Mouse (Mus musculus) adrenal gland, postnatal 14 days (tissue): ENCODE measurements around the gene Faiml. TPM values are rescaled to one million over a fixed set of nuclear protein-coding genes. Genes with fewer than 3 reads are reported as not detected.

Experiments used
- DNase-seq: peaks from one replicate; pipeline ENCODE4 v3.0.0; 2021; ENCODE audit warnings: mixed read lengths
- long read RNA-seq, 2 experiments: library from polyadenylated mRNA; stranded (forward); transcript quantifications; one replicate each; pipeline ENCODE4 v2.0.0; 2021
- total RNA-seq: library from RNA; stranded (reverse); gene quantifications from 2 replicates; pipeline ENCODE4 v1.2.3, GENCODE M21; 2021

Faiml gene
- total RNA-seq = not detected in 2 replicates
- long read RNA-seq, experiment 1 = 0 reads
- long read RNA-seq, experiment 2 = 0 reads

GRCm38 (mm10) chr9:99237139-99237538 is at the start of gene Faiml:
Gene Faiml, minus strand, starts transcription at chr9:99237239.
- DNase-seq = no peak

DNA sequence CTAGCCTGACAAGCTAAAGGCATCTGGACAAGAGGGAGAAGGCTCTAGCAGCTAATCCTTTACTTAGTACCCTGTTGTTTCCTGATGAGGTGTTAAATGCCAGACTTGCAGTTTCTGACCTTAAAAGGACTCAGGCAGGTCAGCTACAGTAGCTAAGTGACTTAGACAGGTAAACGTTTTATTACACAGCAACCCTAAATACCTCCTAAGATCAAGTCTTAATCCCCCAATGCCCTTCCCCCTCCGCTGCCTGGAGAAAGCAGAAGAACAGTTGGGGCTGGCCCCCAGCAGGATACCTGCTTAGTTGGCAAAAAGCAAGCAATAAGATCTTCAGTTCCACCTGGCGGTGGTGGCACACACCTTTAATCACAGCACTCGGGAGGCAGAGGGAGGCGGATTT is 21.9 kb upstream of the Faiml start:
- no peak for DNase-seq

DNA sequence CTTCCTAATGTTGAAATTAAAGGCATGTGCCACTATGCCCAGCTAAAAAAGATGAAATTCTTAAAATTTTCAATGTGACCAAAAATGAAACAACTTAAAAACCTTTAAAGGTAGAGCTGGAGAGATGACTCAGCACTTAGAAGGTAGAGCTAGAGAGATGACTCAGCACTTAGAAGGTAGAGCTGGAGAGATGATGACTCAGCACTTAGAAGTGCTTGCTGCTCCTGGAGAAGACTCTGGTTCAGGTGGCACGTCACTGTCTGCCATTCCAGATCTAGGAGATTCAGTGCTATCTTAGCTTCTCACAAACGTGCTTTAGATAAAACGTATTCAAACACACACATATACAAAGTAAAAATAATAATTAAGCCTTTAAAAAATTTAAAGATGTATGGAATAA is 19.8 kb upstream of the Faiml start:
- no peak for DNase-seq

DNA sequence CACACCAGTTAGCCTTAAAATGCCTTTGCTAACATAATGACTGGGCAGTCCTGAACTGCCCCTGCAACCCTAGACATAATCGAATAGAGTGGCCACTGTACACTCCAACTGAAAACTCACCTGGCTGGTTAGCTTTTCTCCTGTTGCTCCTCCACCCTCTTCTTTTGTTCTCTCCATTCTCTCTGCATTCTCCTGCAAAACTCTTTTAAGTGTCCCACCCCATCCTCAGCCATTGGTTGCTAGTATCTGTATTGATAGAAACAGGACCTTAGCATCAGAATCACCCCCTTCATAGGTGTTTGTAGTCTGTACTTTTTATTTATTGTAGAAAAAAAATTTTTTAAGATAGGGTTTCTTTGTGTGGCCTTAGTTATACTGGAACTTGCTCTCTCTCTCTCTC is 19.2 kb upstream of the Faiml start:
- DNase-seq = no peak

GRCm38 (mm10) chr9:99253861-99254260 is 16.8 kb upstream of the Faiml start:
- no peak for DNase-seq

- DNase-seq = no peak
These were observed 11.9 kb upstream of the Faiml start for GRCm38 (mm10) chr9:99248906-99249305.

DNA sequence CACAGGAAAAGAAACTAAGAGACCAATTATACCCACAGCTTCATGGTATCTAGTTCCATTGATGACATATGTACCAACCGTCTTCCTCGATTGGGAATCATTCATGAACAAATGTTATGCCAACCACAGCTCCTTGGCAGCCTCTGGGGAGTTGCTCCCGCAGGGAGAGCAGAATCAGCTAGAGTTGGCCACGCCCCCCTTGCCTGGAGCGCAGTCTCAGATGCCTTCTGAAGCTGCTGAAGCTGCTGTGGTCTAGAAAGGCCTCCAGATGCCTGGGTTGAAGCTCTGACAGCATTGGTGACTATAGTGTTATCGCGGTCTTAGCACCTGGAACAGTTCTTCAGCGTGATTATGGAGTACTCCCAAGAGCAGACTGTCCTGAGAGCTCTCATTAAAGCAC is 11.3 kb upstream of the Faiml start:
- DNase-seq = peak; percentile 15

- no peak for DNase-seq
These were observed 6.9 kb upstream of the Faiml start for GRCm38 (mm10) chr9:99243895-99244293.

DNA sequence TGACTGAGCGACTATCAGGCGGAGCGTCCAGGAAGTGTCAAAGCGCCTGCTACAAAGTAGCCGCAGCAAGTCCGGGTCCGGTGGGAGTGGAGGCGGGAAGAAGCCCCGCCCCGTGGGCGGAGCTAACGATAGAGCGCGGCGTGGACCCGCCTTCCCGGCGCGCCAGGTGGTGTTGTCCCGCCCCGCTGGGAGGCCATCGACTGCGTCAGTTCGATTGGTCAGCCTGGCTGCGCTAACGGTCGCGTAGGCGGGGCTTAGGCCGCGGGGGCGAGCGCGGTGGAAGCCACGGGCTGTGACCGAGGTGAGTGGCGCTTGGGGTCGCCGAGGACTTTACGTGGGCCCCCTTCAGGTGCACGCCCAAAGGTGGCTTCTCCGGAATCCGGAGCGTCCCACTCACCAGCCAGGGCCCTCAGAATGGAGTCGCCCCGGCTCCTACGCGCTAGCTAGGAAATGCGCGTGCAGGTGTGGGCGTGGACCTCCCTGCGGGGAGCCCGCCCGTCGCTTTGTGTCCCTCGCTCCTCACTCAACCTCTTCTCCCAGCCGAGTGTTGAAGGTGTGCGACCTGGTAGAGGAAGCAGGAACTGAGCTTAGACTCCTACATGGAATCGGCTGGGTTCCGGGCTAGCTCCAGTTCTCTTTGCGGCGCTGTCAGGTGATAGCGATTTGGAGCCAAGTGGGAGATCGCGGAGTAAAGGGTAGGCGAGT is 6.3 kb upstream of the Faiml start, which contains the start of gene Cep70:
Cep70 (plus strand) TSS at position 178 of the 705 bp plus-strand sequence.
- peak; percentile 98 for DNase-seq

DNA sequence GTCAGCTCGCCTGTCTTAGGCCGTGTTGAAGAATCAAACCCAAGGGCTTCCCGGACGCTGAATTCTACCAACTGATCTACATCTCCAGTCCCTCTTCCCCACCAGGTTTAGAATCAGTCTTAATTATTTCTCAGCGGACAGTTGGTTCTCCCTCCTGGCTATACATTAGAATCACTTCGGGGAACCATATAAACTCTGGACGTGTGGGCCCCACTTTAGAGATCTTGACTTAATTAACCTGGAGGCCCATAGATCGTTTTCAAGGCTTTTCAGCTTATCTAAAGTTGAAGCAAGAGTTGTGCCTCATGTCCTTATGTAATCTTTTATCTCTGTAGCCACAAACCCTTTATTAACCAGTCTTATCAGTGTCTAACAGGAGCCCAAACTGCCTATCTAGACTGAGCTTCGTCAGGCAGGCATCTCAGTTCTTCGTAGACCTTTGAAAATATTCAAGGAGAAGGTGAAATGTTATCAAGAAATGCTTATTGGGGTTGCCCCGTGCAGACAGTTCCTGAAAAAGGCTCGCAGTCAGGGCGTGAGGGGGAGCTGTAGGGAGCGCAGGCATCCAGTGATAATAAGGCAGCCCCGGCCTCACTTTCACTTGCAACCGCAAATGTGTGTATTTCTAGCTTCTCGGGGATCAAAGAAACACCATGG is 5.6 kb upstream of the Faiml start:
- DNase-seq = peak; percentile 6

DNA sequence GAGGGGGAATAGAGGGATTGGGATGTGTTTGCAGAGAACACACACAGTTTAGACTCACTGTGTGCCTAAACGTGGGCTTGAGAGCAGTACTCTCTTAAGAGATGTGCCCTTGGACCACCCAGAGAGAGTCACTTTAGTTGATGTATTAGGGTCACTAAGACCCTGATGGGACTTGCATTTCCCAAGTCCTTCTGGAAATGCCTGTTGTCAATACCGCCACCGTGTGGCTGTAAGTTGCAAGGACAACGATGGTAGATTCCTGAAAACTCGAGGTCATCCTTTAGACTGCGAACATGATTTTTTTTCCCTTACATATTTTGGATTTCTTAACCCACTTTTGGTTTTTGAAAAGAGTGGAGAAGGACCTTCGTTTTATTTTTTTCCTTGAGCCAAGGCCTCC is 5.0 kb upstream of the Faiml start:
- peak; percentile 74 for DNase-seq

DNA sequence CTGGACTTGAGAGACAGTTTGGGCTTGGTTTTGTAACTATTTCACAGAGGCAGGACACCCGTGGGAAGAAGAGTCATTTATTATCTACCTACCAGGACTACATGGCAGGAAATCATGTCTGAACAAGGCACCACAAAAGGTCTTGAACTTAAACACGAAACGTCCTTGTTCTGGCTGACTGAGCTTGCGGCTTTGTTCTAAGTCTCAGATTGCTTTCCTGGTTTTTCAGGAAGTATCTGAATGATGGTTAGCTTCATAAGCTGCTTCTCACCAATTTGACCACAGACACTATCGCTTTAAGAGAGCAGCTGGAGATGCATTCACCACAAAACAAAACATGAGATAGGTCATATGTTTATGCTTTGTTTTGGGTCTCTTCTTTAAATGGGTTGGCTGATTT is 3.5 kb upstream of the Faiml start:
- no peak for DNase-seq

- DNase-seq = peak; percentile 31
These were observed 2.2 kb upstream of the Faiml start for GRCm38 (mm10) chr9:99239256-99239655.

GRCm38 (mm10) chr9:99238276-99238675 is 1.2 kb upstream of the Faiml start:
- peak; percentile 22 for DNase-seq

DNA sequence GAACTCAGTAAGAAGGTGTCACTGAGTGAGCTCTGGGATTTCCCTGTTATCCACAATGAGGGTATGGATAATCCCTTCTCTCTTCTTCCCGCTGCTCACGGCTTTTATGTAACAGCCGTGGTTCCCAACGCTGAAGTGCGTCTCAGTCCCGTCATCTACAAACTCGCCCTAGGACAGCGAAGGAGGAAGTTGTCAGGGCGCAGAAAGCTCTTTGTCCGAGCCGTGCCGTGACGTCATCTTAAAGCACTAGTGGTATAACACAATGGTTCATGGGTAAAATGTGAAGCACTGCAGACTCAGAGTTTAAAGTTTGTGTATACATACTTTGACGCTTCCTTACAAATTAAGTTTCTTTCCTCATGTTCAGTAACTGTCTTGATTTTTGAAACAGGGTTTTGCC is 7.6 kb downstream of the Faiml start:
- no peak for DNase-seq

- no peak for DNase-seq
These were observed 12.5 kb downstream of the Faiml start for GRCm38 (mm10) chr9:99224583-99224982.

DNA sequence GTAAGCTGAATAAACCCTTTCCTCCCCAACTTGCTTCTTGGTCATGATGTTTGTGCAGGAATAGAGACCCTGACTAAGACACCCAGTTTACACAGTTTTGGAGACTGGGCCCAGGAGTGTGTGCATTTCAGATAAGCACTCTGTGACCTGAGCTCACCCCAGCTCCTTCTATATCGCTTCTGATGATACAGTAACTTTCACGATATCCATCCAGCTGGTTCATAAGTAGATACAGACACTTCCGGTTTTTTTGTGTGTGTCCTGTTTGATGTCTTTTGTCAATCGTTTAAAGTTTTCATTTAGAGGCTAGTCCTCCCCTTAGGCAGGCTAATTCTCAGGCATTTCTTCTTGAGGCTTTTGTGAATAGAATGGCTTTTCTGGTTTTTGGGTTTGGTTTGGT is 15.4 kb downstream of the Faiml start:
- no peak for DNase-seq

GRCm38 (mm10) chr9:99217999-99218719 is 18.9 kb downstream of the Faiml start:
- peak; percentile 85 for DNase-seq

DNA sequence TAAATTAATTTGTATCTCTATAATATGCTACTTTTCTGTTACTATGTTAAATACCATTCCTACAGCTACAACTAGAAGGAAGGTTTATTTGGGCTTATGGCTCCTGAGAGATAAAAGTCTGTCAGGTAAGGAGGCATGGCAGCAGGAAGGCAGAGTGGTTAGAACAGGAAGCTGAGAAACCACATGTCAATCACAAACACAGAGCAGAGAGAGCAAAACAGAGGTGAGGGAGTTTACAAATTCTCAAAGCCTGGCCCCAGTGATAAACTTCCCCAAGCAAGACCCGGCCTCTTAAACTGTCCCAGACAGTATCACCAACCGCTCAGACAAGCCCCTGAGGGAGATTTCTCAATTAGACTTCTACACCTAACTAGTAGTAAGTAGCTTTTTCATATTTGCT is 20.9 kb downstream of the Faiml start:
- DNase-seq = no peak

GRCm38 (mm10) chr9:99212643-99213042 is 24.4 kb downstream of the Faiml start:
- DNase-seq = no peak

DNA sequence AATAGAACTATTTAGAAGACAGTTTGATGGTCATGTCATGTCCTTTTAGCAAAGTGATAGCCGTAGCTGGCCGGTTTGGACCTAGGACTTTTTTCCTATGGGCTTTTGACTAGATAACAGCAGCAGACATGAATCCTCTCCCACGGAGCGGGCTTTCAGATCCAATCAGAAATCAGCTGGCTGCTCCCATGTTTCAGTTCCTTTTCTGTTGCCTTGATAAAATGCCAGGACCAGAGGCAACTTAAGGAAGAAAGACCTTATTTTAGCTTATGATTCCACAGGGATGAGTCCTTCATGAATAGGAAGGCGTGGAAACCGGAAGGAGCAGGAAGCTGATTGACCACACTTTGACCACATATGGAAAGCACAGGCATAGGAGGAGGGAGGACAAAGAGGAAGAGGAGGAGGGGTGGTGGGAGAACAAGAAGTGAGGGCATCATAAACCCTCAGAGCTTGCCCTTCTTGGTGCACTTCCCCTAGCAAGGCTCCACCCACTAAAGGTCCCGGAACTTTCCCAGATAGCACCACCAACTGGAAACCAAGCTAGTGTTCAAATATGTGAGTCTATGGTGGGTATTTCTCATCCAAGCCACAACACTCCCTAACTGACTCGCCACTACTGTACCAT is 53.9 kb downstream of the Faiml start:
- DNase-seq = no peak

DNA sequence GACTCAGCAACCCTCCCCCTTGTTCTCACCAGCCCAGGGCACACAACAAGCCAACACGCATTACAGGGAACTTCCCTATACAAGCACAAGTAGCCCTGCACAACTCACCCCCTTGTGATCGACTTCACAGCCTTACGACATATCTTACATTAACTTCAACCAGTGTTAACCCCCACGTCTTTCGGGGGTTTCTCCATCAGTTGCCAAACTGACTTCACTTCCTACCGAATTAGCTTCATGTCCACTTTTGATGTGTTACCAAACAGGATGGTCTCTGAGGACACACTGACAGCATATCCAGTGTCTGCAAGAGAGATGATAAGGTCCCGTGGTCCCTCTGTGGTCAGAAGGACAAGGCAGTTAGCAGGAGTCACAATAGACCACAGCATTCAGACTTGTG is 54.9 kb downstream of the Faiml start:
- no peak for DNase-seq

DNA sequence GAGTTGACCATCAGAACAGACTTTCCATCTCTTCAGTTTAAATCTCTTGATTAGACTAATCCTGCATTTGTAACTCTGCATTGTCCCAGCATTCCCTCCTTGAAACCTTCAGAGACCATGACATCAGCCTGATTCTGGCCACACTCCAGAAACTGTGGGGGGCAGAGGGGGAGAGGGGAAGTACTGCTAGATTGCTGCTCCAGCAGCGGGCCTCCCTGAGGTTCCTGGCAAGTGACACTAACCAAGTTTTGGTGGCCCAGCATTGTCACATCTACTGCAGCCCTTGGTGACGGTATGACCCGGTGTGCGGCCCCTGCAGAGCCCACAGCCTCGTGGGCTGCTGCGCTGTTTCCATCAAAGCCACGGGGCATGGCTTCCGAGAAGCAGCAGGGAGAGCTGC is 56.8 kb downstream of the Faiml start:
- peak; percentile 45 for DNase-seq
